ENCODE assay signal across 8 mouse cellular contexts in the genomic region with DNA sequence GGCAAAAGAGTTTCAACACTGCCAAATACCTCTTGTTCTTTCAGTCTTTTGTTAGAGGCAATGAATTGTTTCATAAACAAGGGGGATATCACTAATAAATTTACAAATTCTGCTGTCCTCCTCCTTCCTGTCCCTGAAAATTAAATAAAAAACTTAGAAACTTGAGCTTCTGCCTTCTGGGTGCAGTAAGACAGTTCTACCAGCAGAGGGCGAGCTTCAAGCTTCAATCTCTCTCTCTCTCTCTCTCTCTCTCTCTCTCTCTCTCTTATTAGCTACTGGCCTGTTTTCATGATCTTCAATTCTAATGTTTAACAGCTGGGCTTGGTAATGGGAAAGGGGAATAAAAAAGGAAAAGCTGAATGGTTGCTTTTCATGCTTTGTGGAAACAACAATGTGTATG.
DNase-seq lines count a peak whose midpoint lies in the region; ATAC-seq and TF ChIP-seq lines count a peak whose summit lies in the region.

No protein-coding gene starts in this region.

- no peak for ATAC-seq in kidney, postnatal 0 days (replicated peaks; ENCODE audit: low FRiP score, low read depth)
- no peak for ATAC-seq in erythroid progenitor cell, adult 5-6 weeks (replicated peaks; ENCODE audit: low FRiP score, poor library complexity, severe bottlenecking)

- H3K9ac ChIP-seq in kidney, postnatal 0 days (ENCODE audit: low read depth, low read length) = no peak overlapping the region

- H3K4me3 ChIP-seq in kidney, postnatal 0 days (replicated peaks; ENCODE audit: low read depth, low read length) = no peak overlapping the region
- H3K4me3 ChIP-seq in cortical plate, adult 2 months (ENCODE audit: insufficient read depth, low read length) = peak overlapping the region; percentile 17

- no peak overlapping the region for H3K4me2 ChIP-seq in kidney, postnatal 0 days (ENCODE audit: low read length)

- TF ChIP-seq CTCF in kidney, postnatal 0 days (IDR thresholded peaks at IDR 0.05; ENCODE audit: low read depth) = peak; percentile 85
- TF ChIP-seq CTCF in cortical plate, adult 2 months (IDR thresholded peaks at IDR 0.05; ENCODE audit: extremely low read depth, insufficient read depth, low read length) = peak; percentile 50

- TF ChIP-seq POLR2A in cortical plate, adult 2 months (IDR thresholded peaks at IDR 0.05; ENCODE audit: extremely low read depth, insufficient read depth, low read length) = no peak

- no peaks in the 10 kb centered on the region for H3K36me3 ChIP-seq in kidney, postnatal 0 days (ENCODE audit: insufficient read depth, low read length)

- H3K4me1 ChIP-seq in kidney, postnatal 0 days (replicated peaks; ENCODE audit: insufficient read depth, low read length) = peaks cover 6% of the 10 kb centered on the region; the same call in 1 of the 2 replicates
- no peaks in the 10 kb centered on the region; the same call in 1 of the 2 replicates for H3K4me1 ChIP-seq in cortical plate, adult 2 months (ENCODE audit: control insufficient read depth, insufficient read depth, low read length)

- no peaks in the 10 kb centered on the region for H3K9me3 ChIP-seq in kidney, postnatal 0 days (replicated peaks; ENCODE audit: low read length)

- peaks cover 13% of the 10 kb centered on the region; the same call in 1 of the 2 replicates for H3K27me3 ChIP-seq in kidney, postnatal 0 days (ENCODE audit: insufficient read depth, low read length)

- H3K27ac ChIP-seq in kidney, postnatal 0 days = no peak overlapping the region
- 0 out of 2 replicates have a peak overlapping the region, but pooled peaks have one; percentile 42 for H3K27ac ChIP-seq in cortical plate, adult 2 months (ENCODE audit: insufficient read depth, low read length)

- DNase-seq in kidney, postnatal 0 days (ENCODE audit: low spot score) = peak; percentile 76
- DNase-seq in kidney, adult 11 months = no peak
- peak; percentile 43 for DNase-seq in 3T3-L1 (ENCODE audit: low read depth, low spot score)
- DNase-seq in ES-CJ7 (ENCODE audit: low read depth, low spot score) = peak; percentile 23
- DNase-seq in mesoderm, embryonic 11.5 days (ENCODE audit: low read depth, low spot score) = peak; percentile 55
- no peak for DNase-seq in urinary bladder, postnatal 36 days (ENCODE audit: low spot score in 2 of 2)

- WGBS in kidney, postnatal 0 days = 0% methylated on average over 1 of the region's 1 CpGs

Comparison
In these comparisons a context has a peak if more than half of its experiments do, and no peak if none do; other contexts are left out.
1. DNase-seq: peak in kidney, postnatal 0 days (single experiment), 3T3-L1 (single experiment), ES-CJ7 (single experiment) and mesoderm, embryonic 11.5 days (single experiment); none in kidney, adult 11 months (single experiment) and urinary bladder, postnatal 36 days (0 of 2).